Mouse (Mus musculus): Measurements from ENCODE around the gene Trabd2b. TPM values are rescaled to one million over a fixed set of nuclear protein-coding genes. Genes with fewer than 3 reads are reported as not detected.

The Trabd2b gene
- total and polyA plus RNA-seq, 2 experiments from 2014 or later = 0.63 to 0.71 TPM

DNA sequence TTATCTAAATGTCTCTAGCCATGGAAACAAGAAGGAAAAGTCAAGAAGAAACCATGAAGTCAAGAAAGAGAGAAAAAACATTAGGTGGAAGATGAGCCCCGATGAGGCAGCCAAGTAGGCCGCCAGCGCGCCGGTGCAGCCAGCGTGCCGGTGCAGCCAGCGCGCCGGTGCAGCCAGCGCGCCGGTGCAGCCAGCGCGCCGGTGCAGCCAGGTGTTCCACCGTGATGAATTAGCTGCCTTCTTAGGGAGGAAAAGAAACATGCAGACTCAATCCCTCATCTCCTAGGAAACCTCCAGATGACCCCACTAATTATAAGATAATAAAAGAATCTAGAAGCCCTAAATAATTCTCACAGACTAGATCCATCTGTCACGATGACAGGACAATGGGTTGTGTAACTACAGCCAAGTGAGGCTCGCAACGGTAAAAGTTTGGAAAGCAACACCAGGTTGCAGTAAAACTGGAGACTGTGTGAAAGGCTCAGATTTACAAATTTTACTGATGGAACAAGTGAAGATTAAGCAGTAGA, 237.2 kb downstream of the Trabd2b start:
- no peak overlapping the region for H3K4me2 ChIP-seq (ENCODE audit: low read depth)

DNA sequence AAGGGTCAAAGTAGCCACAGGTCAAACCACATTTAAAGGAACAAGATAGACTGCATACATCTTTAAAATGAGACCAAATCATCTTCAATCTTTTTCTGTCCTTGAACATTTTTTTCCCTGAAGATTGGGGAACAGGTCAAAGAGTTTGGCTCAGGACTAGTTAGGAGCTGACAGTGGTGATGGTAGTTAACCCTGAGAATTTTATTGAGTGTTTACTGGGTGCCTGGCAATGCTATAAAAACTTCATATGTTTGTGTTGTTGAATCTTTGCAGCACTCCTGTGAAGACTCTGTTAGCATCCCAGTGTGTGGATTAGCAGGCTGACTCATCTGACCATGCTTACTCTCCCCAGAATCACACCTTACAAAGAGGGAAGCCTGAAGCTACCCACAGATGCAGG, 238.8 kb downstream of the Trabd2b start:
- Histone ChIP-seq H3K36me3 (ENCODE audit: insufficient read depth) (no peaks in the 10 kb centered on the region), H3K4me1 (ENCODE audit: insufficient read depth) (no peaks in the 10 kb centered on the region), H3K27ac (ENCODE audit: low read depth, low read length) (no peak overlapping the region), H3K9me3 (ENCODE audit: low read length) (no peaks in the 10 kb centered on the region), H3K9ac (no peak overlapping the region), H3K27me3 (ENCODE audit: insufficient read depth, low read length) (peaks cover 9% of the 10 kb centered on the region; the same call in 1 of the 2 replicates), H3K4me3 (ENCODE audit: low read depth, low read length) (no peak overlapping the region), H3K4me2 (ENCODE audit: low read depth) (no peak overlapping the region)
- ATAC-seq (no peak), DNase-seq (no peak)
- no peak for TF ChIP-seq CTCF (IDR thresholded peaks at IDR 0.05; ENCODE audit: low read depth)

More for the DNA sequence above, 237.2 kb downstream of the Trabd2b start:
- Histone ChIP-seq H3K9me3 (ENCODE audit: low read length) (no peaks in the 10 kb centered on the region), H3K36me3 (ENCODE audit: insufficient read depth) (no peaks in the 10 kb centered on the region), H3K4me1 (ENCODE audit: insufficient read depth) (no peaks in the 10 kb centered on the region), H3K27ac (ENCODE audit: low read depth, low read length) (no peak overlapping the region), H3K4me3 (ENCODE audit: low read depth, low read length) (no peak overlapping the region), H3K27me3 (ENCODE audit: insufficient read depth, low read length) (peaks cover 9% of the 10 kb centered on the region; the same call in 1 of the 2 replicates), H3K9ac (no peak overlapping the region)
- ATAC-seq = no peak
- WGBS = 72% methylated on average over 20 of the region's 20 CpGs
- TF ChIP-seq CTCF (IDR thresholded peaks at IDR 0.05; ENCODE audit: low read depth) = no peak
- DNase-seq = no peak

DNA sequence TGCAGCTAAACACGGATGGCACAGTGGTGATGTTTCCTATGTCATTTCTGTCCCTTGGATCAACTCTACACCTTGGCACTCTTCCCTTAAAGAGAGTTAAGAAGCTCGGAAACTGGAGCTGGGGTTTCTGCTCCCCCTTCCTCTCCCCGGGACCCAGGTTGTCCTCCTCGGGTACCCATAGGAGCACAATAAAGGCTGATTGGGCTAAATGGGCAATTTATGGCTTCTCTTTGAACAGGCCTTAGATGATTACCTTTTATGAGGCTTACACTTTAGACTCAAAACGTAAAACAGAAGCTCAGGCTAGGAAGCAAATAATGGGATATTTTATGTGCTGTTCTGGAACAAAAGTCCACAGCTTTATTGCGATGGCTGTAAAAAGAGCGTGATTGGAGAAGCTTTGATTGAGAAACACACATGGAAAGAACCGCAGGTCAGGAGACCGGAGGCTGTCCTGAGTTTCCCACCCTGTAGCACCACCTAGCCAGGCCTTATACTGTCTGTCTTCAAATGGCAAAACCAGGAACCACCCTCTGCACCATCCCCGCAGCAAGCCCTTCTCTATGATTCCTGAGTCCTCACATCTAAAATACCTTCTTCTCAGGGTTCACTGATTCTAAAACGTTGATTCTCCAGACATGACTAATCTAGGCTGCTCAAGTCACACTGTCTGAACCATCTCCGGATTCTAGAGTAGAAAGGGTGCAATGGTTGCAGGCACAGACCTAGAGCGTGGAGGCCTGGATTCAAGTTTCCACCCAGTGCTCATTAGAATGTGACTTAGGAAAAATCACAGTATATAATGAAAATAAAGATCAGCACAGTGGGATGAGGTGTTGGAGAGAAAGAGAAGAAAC, 240.5 kb downstream of the Trabd2b start:
- H3K4me1 ChIP-seq (ENCODE audit: insufficient read depth) = no peaks in the 10 kb centered on the region
- no peaks in the 10 kb centered on the region for H3K36me3 ChIP-seq (ENCODE audit: insufficient read depth)
- H3K9me3 ChIP-seq (ENCODE audit: low read length) = no peaks in the 10 kb centered on the region
- ATAC-seq (no peak), DNase-seq (no peak)
- no peak overlapping the region for H3K9ac ChIP-seq
- peaks cover 9% of the 10 kb centered on the region; the same call in 1 of the 2 replicates for H3K27me3 ChIP-seq (ENCODE audit: insufficient read depth, low read length)
- 71% methylated on average over 13 of the region's 13 CpGs for WGBS
- no peak overlapping the region for H3K27ac ChIP-seq (ENCODE audit: low read depth, low read length)
- H3K4me3 ChIP-seq (ENCODE audit: low read depth, low read length) = no peak overlapping the region
- no peak overlapping the region for H3K4me2 ChIP-seq (ENCODE audit: low read depth)
- TF ChIP-seq CTCF (IDR thresholded peaks at IDR 0.05; ENCODE audit: low read depth) = no peak

DNA sequence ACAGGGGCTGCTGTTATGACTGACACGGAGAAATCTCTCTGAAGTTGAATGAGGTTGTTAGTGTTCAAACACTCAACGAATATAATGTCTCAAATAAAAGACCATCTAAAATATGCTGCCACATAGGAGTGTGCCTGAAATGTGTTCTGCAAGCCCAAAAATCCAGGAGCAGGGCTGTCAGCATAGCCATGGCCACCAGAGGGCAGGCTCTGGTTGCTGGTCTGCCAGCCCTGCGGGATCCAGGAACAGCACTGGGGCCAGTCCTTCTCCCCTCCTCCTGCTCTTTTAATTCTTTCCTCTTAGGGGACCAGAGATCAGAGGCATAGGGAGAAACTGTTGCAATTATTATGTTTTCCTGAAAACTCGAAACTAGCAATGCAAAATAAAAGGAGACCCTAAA, 241.2 kb downstream of the Trabd2b start:
- peaks cover 9% of the 10 kb centered on the region; the same call in 1 of the 2 replicates for H3K27me3 ChIP-seq (ENCODE audit: insufficient read depth, low read length)
- DNase-seq (peak; percentile 71), ATAC-seq (peak; percentile 57; the same call in 1 of the 2 replicates)

DNA sequence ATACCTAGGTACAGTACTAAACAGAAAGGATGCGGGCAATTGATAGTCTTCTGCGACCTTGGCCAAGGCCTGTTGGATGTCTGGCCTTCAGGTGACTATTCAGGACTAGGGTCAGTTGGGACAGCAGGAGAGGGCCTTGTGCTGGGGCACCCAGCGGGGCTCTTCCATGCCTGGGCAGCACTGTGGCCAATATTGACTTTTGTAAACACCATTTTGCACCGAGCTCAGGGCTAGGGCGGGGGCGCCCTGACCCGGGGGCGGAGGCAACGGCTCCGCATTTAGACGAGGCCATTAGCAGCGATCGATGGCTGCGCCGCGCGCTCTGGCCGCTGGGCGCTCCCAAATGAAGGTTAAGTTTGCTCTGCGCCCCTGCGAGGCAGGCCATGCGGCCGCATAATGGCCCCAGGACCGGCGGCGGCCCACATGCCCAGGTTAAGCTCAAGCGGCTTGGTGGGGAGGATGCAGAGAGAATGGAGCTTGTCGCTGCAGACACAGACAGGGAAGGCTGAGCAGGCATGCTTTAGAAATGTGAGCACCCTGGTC, 242.1 kb downstream of the Trabd2b start:
- ATAC-seq = no peak
- Histone ChIP-seq H3K9me3 (ENCODE audit: low read length) (no peaks in the 10 kb centered on the region), H3K4me3 (ENCODE audit: low read depth, low read length) (no peak overlapping the region), H3K4me1 (ENCODE audit: insufficient read depth) (no peaks in the 10 kb centered on the region), H3K9ac (no peak overlapping the region), H3K36me3 (ENCODE audit: insufficient read depth) (no peaks in the 10 kb centered on the region), H3K27me3 (ENCODE audit: insufficient read depth, low read length) (peaks cover 9% of the 10 kb centered on the region; the same call in 1 of the 2 replicates), H3K4me2 (ENCODE audit: low read depth) (peak overlapping the region; percentile 27; the same call in 1 of the 2 replicates), H3K27ac (ENCODE audit: low read depth, low read length) (no peak overlapping the region)
- peak; percentile 3; the same call in 1 of the 2 replicates for TF ChIP-seq CTCF (IDR thresholded peaks at IDR 0.05; ENCODE audit: low read depth)
- no peak for DNase-seq
- WGBS = 14% methylated on average over 28 of the region's 28 CpGs

More for the DNA sequence above, 241.2 kb downstream of the Trabd2b start:
- H3K9me3 ChIP-seq (ENCODE audit: low read length) = no peaks in the 10 kb centered on the region
- no peak overlapping the region for H3K4me3 ChIP-seq (ENCODE audit: low read depth, low read length)
- H3K9ac ChIP-seq = no peak overlapping the region
- no peak overlapping the region for H3K27ac ChIP-seq (ENCODE audit: low read depth, low read length)
- no peak overlapping the region for H3K4me2 ChIP-seq (ENCODE audit: low read depth)
- H3K4me1 ChIP-seq (ENCODE audit: insufficient read depth) = no peaks in the 10 kb centered on the region
- 7% methylated on average over 4 of the region's 4 CpGs for WGBS
- TF ChIP-seq CTCF (IDR thresholded peaks at IDR 0.05; ENCODE audit: low read depth) = peak; percentile 88
- H3K36me3 ChIP-seq (ENCODE audit: insufficient read depth) = no peaks in the 10 kb centered on the region

DNA sequence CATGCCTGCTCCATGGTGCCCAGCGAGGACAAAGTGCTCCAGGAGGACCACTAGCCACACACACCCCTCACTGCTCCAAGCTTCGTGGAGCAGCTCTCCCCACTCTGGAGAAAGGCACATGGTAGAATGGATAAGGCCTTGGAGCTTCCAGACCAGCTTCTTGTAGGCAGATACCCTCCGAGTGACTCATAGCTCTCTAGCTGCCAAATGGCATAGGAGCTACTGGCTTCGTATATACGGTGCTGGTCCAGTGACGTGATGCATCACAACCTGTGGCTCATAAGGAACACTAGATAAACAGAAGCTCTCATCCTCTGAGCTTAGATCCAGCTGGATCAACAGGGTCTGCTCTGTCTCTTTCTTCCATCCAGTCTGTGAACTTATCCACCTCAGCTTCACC, 244.0 kb downstream of the Trabd2b start:
- no peak overlapping the region for H3K27ac ChIP-seq (ENCODE audit: low read depth, low read length)

DNA sequence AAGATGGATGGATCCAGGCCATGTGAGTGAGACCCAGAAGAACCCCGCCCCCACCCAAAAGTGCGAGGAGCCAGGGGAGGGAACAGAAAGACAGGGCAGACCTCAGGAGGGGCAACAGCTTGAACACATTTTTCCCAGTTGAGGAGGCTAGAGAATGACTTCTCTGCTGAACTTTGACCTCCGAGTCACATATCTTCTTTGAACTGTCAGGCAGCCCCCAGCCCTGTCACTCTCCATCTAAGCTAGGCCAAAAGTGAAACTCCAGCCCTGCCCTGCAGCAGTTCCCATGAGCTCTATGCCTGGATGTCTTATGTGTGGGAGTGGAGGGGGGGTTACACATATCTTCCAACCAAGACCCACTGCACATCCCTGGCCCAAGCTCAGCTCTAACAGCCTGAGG, 244.5 kb downstream of the Trabd2b start:
- Histone ChIP-seq H3K4me3 (ENCODE audit: low read depth, low read length) (no peak overlapping the region), H3K9ac (no peak overlapping the region), H3K9me3 (ENCODE audit: low read length) (no peaks in the 10 kb centered on the region), H3K27ac (ENCODE audit: low read depth, low read length) (no peak overlapping the region), H3K36me3 (ENCODE audit: insufficient read depth) (no peaks in the 10 kb centered on the region), H3K4me2 (ENCODE audit: low read depth) (no peak overlapping the region), H3K4me1 (ENCODE audit: insufficient read depth) (no peaks in the 10 kb centered on the region), H3K27me3 (ENCODE audit: insufficient read depth, low read length) (peaks cover 9% of the 10 kb centered on the region; the same call in 1 of the 2 replicates)
- TF ChIP-seq CTCF (IDR thresholded peaks at IDR 0.05; ENCODE audit: low read depth) = no peak
- no peak for DNase-seq
- ATAC-seq = no peak
- 74% methylated on average over 3 of the region's 3 CpGs for WGBS

More for the DNA sequence above, 244.0 kb downstream of the Trabd2b start:
- ATAC-seq (no peak), DNase-seq (no peak)
- no peaks in the 10 kb centered on the region for H3K36me3 ChIP-seq (ENCODE audit: insufficient read depth)
- WGBS = 86% methylated on average over 6 of the region's 6 CpGs
- H3K4me2 ChIP-seq (ENCODE audit: low read depth) = no peak overlapping the region
- no peaks in the 10 kb centered on the region for H3K4me1 ChIP-seq (ENCODE audit: insufficient read depth)
- no peak for TF ChIP-seq CTCF (IDR thresholded peaks at IDR 0.05; ENCODE audit: low read depth)
- no peaks in the 10 kb centered on the region for H3K9me3 ChIP-seq (ENCODE audit: low read length)
- no peak overlapping the region for H3K4me3 ChIP-seq (ENCODE audit: low read depth, low read length)
- H3K9ac ChIP-seq = no peak overlapping the region
- H3K27me3 ChIP-seq (ENCODE audit: insufficient read depth, low read length) = peaks cover 9% of the 10 kb centered on the region; the same call in 1 of the 2 replicates

All from forebrain, postnatal 0 days (tissue).